ENCODE assay signal across 15 mouse cellular contexts in genomic region chr1:34093652-34094051, GRCm38 (mm10).
DNase-seq lines count a peak whose midpoint lies in the region; TF ChIP-seq lines count a peak whose summit lies in the region.
"Had no signal": no experiment of that assay in that cellular context is flagged by ENCODE, and none has a peak within 500 bp of the region (broad histone marks: within the 10 kb centered on the region; RNA-seq: fewer than 3 reads in every experiment).

No protein-coding gene starts in this region.

- H3K4me1 ChIP-seq in cerebellum, adult 2 months (ENCODE audit: control insufficient read depth, insufficient read depth, low read length): peaks cover 25% of the 10 kb centered on the region; the same call in 1 of the 2 replicates
- H3K4me1 ChIP-seq: liver, embryonic 13.5 days had no signal

- no peak overlapping the region for H3K27ac ChIP-seq in cerebellum, adult 2 months (ENCODE audit: insufficient read depth, low read length)
- no peak overlapping the region for H3K27ac ChIP-seq in layer of hippocampus, adult 2 months
- H3K27ac ChIP-seq: heart, embryonic 10.5 days; liver, embryonic 13.5 days; midbrain, embryonic 15.5 days; neural tube, embryonic 13.5 days had no signal

- 97% methylated on average over 7 of the region's 7 CpGs for WGBS in cerebellum, adult 2 months

- no peaks in the 10 kb centered on the region for H3K27me3 ChIP-seq in cerebellum, adult 2 months (ENCODE audit: control insufficient read depth, insufficient read depth, low read length)
- H3K27me3 ChIP-seq: liver, embryonic 13.5 days; midbrain, embryonic 15.5 days; neural tube, embryonic 13.5 days had no signal

- DNase-seq in cerebellum, adult 2 months: no peak
- no peak for DNase-seq in cerebellum, adult 11-12 months
- no peak for DNase-seq in layer of hippocampus, adult 2 months (ENCODE audit: low spot score in 2 of 2)
- no peak for DNase-seq in layer of hippocampus, adult 18-20 months (ENCODE audit: low spot score in 2 of 2)
- peak; percentile 10 for DNase-seq in A20 (ENCODE audit: low read depth, low spot score)
- DNase-seq in ZHBTc4 (ENCODE audit: low read depth, low spot score): peak; percentile 81
- DNase-seq in right cerebral cortex, postnatal 10 days (ENCODE audit: low spot score in 2 of 2): no peak
- DNase-seq in right cerebral cortex, postnatal 36 days (ENCODE audit: low spot score in 2 of 2): no peak
- DNase-seq: adrenal gland, postnatal 10 days; gastrocnemius, postnatal 10 days; kidney, adult 11 months; liver, embryonic 13.5 days had no signal

- H3K4me3 ChIP-seq in cerebellum, adult 2 months (replicated peaks; ENCODE audit: insufficient read depth, low read depth, low read length): no peak overlapping the region
- H3K4me3 ChIP-seq in layer of hippocampus, adult 2 months: no peak overlapping the region
- H3K4me3 ChIP-seq: heart, embryonic 10.5 days; liver, embryonic 13.5 days; midbrain, embryonic 15.5 days; neural tube, embryonic 13.5 days had no signal

- TF ChIP-seq POLR2A in cerebellum, adult 2 months (IDR thresholded peaks at IDR 0.05; ENCODE audit: borderline replicate concordance, insufficient read depth, low read length): no peak

- TF ChIP-seq CTCF in cerebellum, adult 2 months (IDR thresholded peaks at IDR 0.05; ENCODE audit: borderline replicate concordance, insufficient read depth, low read depth, low read length): peak; percentile 22; the same call in 1 of the 2 replicates
- peak; percentile 74 for TF ChIP-seq CTCF in layer of hippocampus, adult 2 months (conservative IDR thresholded peaks at IDR 0.05)

Comparison
In these comparisons a context has a peak if more than half of its experiments do, and no peak if none do; other contexts are left out.
1. DNase-seq: peak in A20 (single experiment) and ZHBTc4 (single experiment); none in cerebellum, adult 2 months (0 of 2), cerebellum, adult 11-12 months (single experiment), layer of hippocampus, adult 2 months (0 of 2), layer of hippocampus, adult 18-20 months (0 of 2), right cerebral cortex, postnatal 10 days (0 of 2) and right cerebral cortex, postnatal 36 days (0 of 2).